Mouse (Mus musculus): ENCODE results near the gene Camk2n2. TPM values are rescaled to one million over a fixed set of nuclear protein-coding genes. Genes with fewer than 3 reads are reported as not detected.
"Not testable (repeated sequence)": the region's sequence is repeated elsewhere in the genome, so short reads cannot be mapped to it uniquely, and the experiment has no call there.

Camk2n2 gene
- 0.42 and 0.52 TPM in 2 replicates for polyA plus RNA-seq (2015; fragmentation: Nextera tagmentation; extraction: Ambion mirVana)

GRCm38 (mm10) chr16:20621191-20621990, at the start of gene Camk2n2:
Camk2n2 (minus strand) TSS chr16:20621287.
- peak within 1 kb of the TSS; percentile 59 for H3K4me3 ChIP-seq (ENCODE audit: low read depth, low read length)
- no peaks in the 10 kb centered on the region for H3K36me3 ChIP-seq (ENCODE audit: insufficient read depth, low read length)
- DNase-seq (ENCODE audit: low spot score): peak; percentile 60
- no peak for TF ChIP-seq CTCF (IDR thresholded peaks at IDR 0.05)
- TF ChIP-seq EP300 (IDR thresholded peaks at IDR 0.05): no peak
- peaks cover 20% of the 10 kb centered on the region for H3K27me3 ChIP-seq (replicated peaks; ENCODE audit: insufficient read depth, low read length)
- peaks cover 7% of the 10 kb centered on the region; the same call in 1 of the 2 replicates for H3K4me1 ChIP-seq (ENCODE audit: insufficient read depth, low read depth, low read length)
- H3K27ac ChIP-seq (ENCODE audit: low read length): no peak within 1 kb of the TSS
- no peaks in the 10 kb centered on the region for H3K9me3 ChIP-seq (ENCODE audit: low read length)
- H3K9ac ChIP-seq (replicated peaks; ENCODE audit: low read depth): no peak within 1 kb of the TSS
- H3K4me2 ChIP-seq (replicated peaks; ENCODE audit: low read depth, low read length): peak within 1 kb of the TSS; percentile 98
- ATAC-seq: peak; percentile 65
- WGBS: under 1% methylated on average over 61 of the region's 92 CpGs

- ATAC-seq (no peak), DNase-seq (ENCODE audit: low spot score) (no peak)
- peaks cover 9% of the 10 kb centered on the region for H3K4me1 ChIP-seq (ENCODE audit: insufficient read depth, low read depth, low read length)
- H3K27me3 ChIP-seq (replicated peaks; ENCODE audit: insufficient read depth, low read length): no peaks in the 10 kb centered on the region
- no peak overlapping the region for H3K4me3 ChIP-seq (ENCODE audit: low read depth, low read length)
- no peaks in the 10 kb centered on the region for H3K9me3 ChIP-seq (ENCODE audit: low read length)
- TF ChIP-seq EP300 (IDR thresholded peaks at IDR 0.05): no peak
- no peak for TF ChIP-seq CTCF (IDR thresholded peaks at IDR 0.05)
- WGBS: 70% methylated on average over 3 of the region's 3 CpGs
- H3K4me2 ChIP-seq (replicated peaks; ENCODE audit: low read depth, low read length): no peak overlapping the region
- no peak overlapping the region for H3K9ac ChIP-seq (replicated peaks; ENCODE audit: low read depth)
- H3K27ac ChIP-seq (ENCODE audit: low read length): no peak overlapping the region
- no peaks in the 10 kb centered on the region for H3K36me3 ChIP-seq (ENCODE audit: insufficient read depth, low read length)
These were observed 49.2 kb upstream of the Camk2n2 start for GRCm38 (mm10) chr16:20670291-20670690.

GRCm38 (mm10) chr16:20668013-20668412, 46.9 kb upstream of the Camk2n2 start, which contains the start of gene Eif4g1:
Eif4g1 (plus strand) TSS chr16:20668313.
- WGBS: 98% methylated on average over 4 of the region's 6 CpGs

GRCm38 (mm10) chr16:20657661-20658060, 36.6 kb upstream of the Camk2n2 start:
- TF ChIP-seq CTCF (IDR thresholded peaks at IDR 0.05) (no peak), EP300 (IDR thresholded peaks at IDR 0.05) (no peak)
- Histone ChIP-seq H3K4me1 (ENCODE audit: insufficient read depth, low read depth, low read length) (no peaks in the 10 kb centered on the region), H3K4me2 (replicated peaks; ENCODE audit: low read depth, low read length) (no peak overlapping the region), H3K4me3 (ENCODE audit: low read depth, low read length) (no peak overlapping the region), H3K27me3 (replicated peaks; ENCODE audit: insufficient read depth, low read length) (no peaks in the 10 kb centered on the region), H3K36me3 (ENCODE audit: insufficient read depth, low read length) (peaks cover 61% of the 10 kb centered on the region), H3K9me3 (ENCODE audit: low read length) (no peaks in the 10 kb centered on the region), H3K9ac (replicated peaks; ENCODE audit: low read depth) (no peak overlapping the region), H3K27ac (ENCODE audit: low read length) (no peak overlapping the region)
- no peak for DNase-seq (ENCODE audit: low spot score)
- 89% methylated on average over 4 of the region's 4 CpGs for WGBS
- ATAC-seq: no peak

More at GRCm38 (mm10) chr16:20668013-20668412, 46.9 kb upstream of the Camk2n2 start, which contains the start of gene Eif4g1:
- H3K27me3 ChIP-seq (replicated peaks; ENCODE audit: insufficient read depth, low read length); ATAC-seq; H3K36me3 ChIP-seq (ENCODE audit: insufficient read depth, low read length); DNase-seq (ENCODE audit: low spot score); H3K9ac ChIP-seq (replicated peaks; ENCODE audit: low read depth); H3K4me1 ChIP-seq (ENCODE audit: insufficient read depth, low read depth, low read length); H3K4me2 ChIP-seq (replicated peaks; ENCODE audit: low read depth, low read length); H3K27ac ChIP-seq (ENCODE audit: low read length); H3K9me3 ChIP-seq (ENCODE audit: low read length); H3K4me3 ChIP-seq (ENCODE audit: low read depth, low read length): not testable (repeated sequence)

- H3K9me3 ChIP-seq (ENCODE audit: low read length): no peaks in the 10 kb centered on the region
- ATAC-seq (no peak), DNase-seq (ENCODE audit: low spot score) (peak; percentile 24)
- H3K9ac ChIP-seq (replicated peaks; ENCODE audit: low read depth): no peak overlapping the region
- H3K36me3 ChIP-seq (ENCODE audit: insufficient read depth, low read length): peaks cover 26% of the 10 kb centered on the region
- H3K4me1 ChIP-seq (ENCODE audit: insufficient read depth, low read depth, low read length): no peaks in the 10 kb centered on the region
- no peak overlapping the region for H3K4me2 ChIP-seq (replicated peaks; ENCODE audit: low read depth, low read length)
- no peaks in the 10 kb centered on the region for H3K27me3 ChIP-seq (replicated peaks; ENCODE audit: insufficient read depth, low read length)
- H3K27ac ChIP-seq (ENCODE audit: low read length): no peak overlapping the region
- TF ChIP-seq CTCF (IDR thresholded peaks at IDR 0.05) (no peak), EP300 (IDR thresholded peaks at IDR 0.05) (no peak)
- no peak overlapping the region for H3K4me3 ChIP-seq (ENCODE audit: low read depth, low read length)
- WGBS: 53% methylated on average over 2 of the region's 2 CpGs
These were observed 32.2 kb upstream of the Camk2n2 start for GRCm38 (mm10) chr16:20653315-20653714.

GRCm38 (mm10) chr16:20651947-20652310, 30.8 kb upstream of the Camk2n2 start:
- Histone ChIP-seq H3K9ac (replicated peaks; ENCODE audit: low read depth) (peak overlapping the region; percentile 60), H3K36me3 (ENCODE audit: insufficient read depth, low read length) (peaks cover 16% of the 10 kb centered on the region; the same call in 1 of the 2 replicates), H3K27ac (ENCODE audit: low read length) (no peak overlapping the region), H3K27me3 (replicated peaks; ENCODE audit: insufficient read depth, low read length) (no peaks in the 10 kb centered on the region), H3K4me3 (ENCODE audit: low read depth, low read length) (peak overlapping the region; percentile 57), H3K9me3 (ENCODE audit: low read length) (no peaks in the 10 kb centered on the region), H3K4me2 (replicated peaks; ENCODE audit: low read depth, low read length) (peak overlapping the region; percentile 79), H3K4me1 (ENCODE audit: insufficient read depth, low read depth, low read length) (no peaks in the 10 kb centered on the region)
- DNase-seq (ENCODE audit: low spot score) (no peak), ATAC-seq (no peak; the same call in 1 of the 2 replicates)
- TF ChIP-seq CTCF (IDR thresholded peaks at IDR 0.05): no peak
- TF ChIP-seq EP300 (IDR thresholded peaks at IDR 0.05): no peak
- WGBS: 7% methylated on average over 12 of the region's 12 CpGs
